Mouse (Mus musculus): ENCODE results near the gene Serpinb3d. TPM values are rescaled to one million over a fixed set of nuclear protein-coding genes. Genes with fewer than 3 reads are reported as not detected.
"Not testable (repeated sequence)": the region's sequence is repeated elsewhere in the genome, so short reads cannot be mapped to it uniquely, and the experiment has no call there.

The Serpinb3d gene
- total RNA-seq (2021): not detected

DNA sequence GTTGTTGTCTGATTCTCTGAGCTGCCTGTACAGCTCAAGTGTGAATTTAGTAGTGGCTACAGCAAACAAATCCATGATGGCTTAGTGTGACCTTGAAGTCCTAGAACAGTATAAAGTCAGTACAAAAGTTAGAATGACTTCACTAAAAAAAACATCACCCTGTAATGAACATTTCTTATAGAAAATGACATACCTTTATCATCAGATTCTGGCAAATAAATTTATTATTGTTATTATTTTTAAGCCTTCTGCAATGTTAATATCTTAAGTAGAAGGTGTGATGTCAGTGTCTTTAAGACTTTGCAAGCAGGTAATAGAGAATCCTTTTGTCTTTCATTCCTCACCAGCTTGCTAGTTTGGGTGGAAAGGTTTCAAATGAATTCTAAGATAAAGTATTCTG lies at the start of gene Serpinb3d:
Gene Serpinb3d, minus strand, starts transcription at position 101 of the 400 bp plus-strand sequence.
- DNase-seq: no peak
- intact Hi-C loops (cut with DNase I): no loop called here

DNA sequence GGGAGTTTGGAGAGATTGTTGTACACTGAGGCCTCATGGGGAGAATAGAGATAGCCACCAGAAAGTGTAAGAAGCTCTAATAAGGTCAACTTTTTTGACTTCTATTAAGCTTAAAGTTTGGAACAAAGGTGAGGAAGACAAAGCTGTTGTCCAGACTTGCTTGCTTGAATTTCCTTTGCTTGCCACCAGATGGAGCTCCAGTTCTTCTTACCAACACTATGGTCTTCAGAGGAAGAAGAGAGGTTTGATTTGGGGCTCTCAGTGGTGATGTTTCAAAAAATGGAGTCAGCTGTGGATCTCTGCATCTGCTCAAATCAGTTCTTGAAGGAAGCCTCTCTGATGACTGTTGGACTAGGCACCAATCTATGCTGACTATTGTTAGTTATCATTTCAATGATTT lies 44.1 kb upstream of the Serpinb3d start:
- not testable (repeated sequence) for DNase-seq

GRCm38 (mm10) chr1:107098417-107098816 lies 15.1 kb upstream of the Serpinb3d start:
- intact Hi-C loops (cut with DNase I): no loop called here
- DNase-seq: no peak

More for the DNA sequence above, 44.1 kb upstream of the Serpinb3d start:
- intact Hi-C loops (cut with DNase I): not testable (repeated sequence)

DNA sequence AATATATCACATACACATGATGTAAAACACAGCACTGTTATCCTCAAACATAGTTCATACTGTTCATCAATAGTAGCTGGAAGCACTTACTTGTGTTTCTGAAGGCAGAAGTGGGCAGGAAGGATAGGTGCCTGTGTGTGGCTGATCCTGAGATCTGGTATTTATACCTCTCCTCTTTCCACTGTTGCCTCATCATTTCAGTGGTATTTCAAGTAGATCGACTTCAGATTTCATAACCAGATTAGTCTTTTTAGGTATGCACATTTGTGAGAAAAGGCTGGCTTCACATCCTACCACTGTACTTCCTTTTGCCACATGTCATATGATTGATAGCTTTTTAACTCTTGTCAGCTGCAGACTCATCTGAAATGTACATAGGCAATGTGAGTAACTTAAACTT lies 31.1 kb downstream of the Serpinb3d start, which contains the start of gene Serpinb3a:
Gene Serpinb3a, minus strand, starts transcription at position 101 of the 400 bp plus-strand sequence.
- no peak for DNase-seq
- intact Hi-C loops (cut with DNase I): no loop called here

DNA sequence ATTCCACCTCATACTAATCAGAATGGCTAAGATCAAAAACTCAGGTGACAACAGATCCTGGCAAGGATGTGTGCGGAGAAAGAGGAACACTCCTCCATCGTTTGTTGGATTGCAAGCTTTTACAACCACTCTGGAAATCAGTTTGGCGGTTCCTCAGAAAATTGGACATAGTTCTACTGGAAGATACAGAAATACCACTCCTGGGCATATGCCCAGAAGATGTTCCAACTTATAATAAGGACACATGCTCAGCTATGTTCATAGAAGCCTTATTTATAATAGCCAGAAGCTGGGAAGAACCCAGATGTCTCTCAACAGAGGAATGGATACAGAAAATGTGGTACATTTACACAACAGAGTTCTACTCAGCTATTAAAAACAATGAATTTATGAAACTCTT lies 49.1 kb downstream of the Serpinb3d start:
- intact Hi-C loops (cut with DNase I); DNase-seq: not testable (repeated sequence)

Other genes with a start within 250 kb of the Serpinb3d start
- not detected for gene Serpinb5, start 222.3 kb downstream of the Serpinb3d start, total RNA-seq (2021)
- not detected for gene Serpinb12, start 149.1 kb downstream of the Serpinb3d start, total RNA-seq (2021)
- not detected for gene Serpinb13, start 102.5 kb downstream of the Serpinb3d start, total RNA-seq (2021)
- not detected for gene Serpinb3a, start 31.2 kb downstream of the Serpinb3d start, total RNA-seq (2021)
- not detected for gene Serpinb3b, start 194.9 kb upstream of the Serpinb3d start, total RNA-seq (2021)
- gene Serpinb3c, start 194.9 kb upstream of the Serpinb3d start, total RNA-seq (2021): not detected